Mouse (Mus musculus): ENCODE results near the gene Gm21256. TPM values are rescaled to one million over a fixed set of nuclear protein-coding genes. Genes with fewer than 3 reads are reported as not detected.
"Not testable (repeated sequence)": the region's sequence is repeated elsewhere in the genome, so short reads cannot be mapped to it uniquely, and the experiment has no call there.

The Gm21256 gene
- total RNA-seq (2014; fragmentation: Nextera tagmentation) (not detected in 2 replicates), total RNA-seq (2017) (not detected in 2 replicates)

DNA sequence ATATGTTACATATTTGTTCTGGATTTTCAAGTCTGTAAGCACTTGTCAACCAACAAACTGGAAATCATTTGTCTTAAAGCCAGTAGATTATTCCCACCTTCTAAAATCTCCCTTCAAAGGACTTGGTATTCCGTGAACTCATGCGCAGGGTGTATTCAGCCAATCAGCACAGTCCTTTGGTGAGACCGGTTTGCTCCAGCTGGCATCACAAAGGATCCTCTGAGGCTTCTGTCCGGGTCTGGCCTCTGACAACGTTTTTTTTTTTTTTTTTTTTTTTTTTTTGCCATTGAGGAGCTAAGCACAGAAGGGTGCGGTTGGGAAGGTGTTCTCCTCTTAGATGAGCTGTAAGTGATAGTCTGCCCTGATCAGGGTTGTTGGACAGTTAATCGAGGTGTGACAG lies at the start of gene Gm21256:
TSS of gene Gm21256 (plus strand) at position 301 of the 400 bp plus-strand sequence.
- not testable (repeated sequence) for ATAC-seq (replicated peaks; ENCODE audit: low FRiP score, low TSS enrichment, poor library complexity, severe bottlenecking)

Other genes with a start within 250 kb of the Gm21256 start
- not detected in 2 replicates for gene Gm21170, start 240.1 kb downstream of the Gm21256 start, total RNA-seq (2014; fragmentation: Nextera tagmentation)
- not detected in 2 replicates for gene Gm21170, start 240.1 kb downstream of the Gm21256 start, total RNA-seq (2017)